Mouse (Mus musculus) bone marrow, adult 2 months (tissue): ENCODE measurements around the gene Dtymk. TPM values are rescaled to one million over a fixed set of nuclear protein-coding genes. Genes with fewer than 3 reads are reported as not detected.

ENCODE experiments used
- H3K27ac ChIP-seq: fragments of 200-500 bp; 2 replicates; pipeline ENCODE4 v1.5.1; 2012; ENCODE audit warnings: low read depth, mild to moderate bottlenecking, control low read depth, inconsistent platforms, low read length; ENCODE audit not compliant: control insufficient read depth, poor library complexity, insufficient read depth
- H3K4me1 ChIP-seq: fragments of 200-500 bp; 2 replicates; pipeline ENCODE4 v1.6.1; 2011; ENCODE audit warnings: low read length; ENCODE audit not compliant: control insufficient read depth, insufficient read depth
- H3K4me3 ChIP-seq: fragments of 200-500 bp; replicated peaks from 2 replicates; pipeline ENCODE3; 2011; ENCODE audit warnings: mild to moderate bottlenecking, low read depth, low read length, control low read depth; ENCODE audit not compliant: control insufficient read depth
- CTCF ChIP-seq: fragments of 200-500 bp; IDR thresholded peaks from 2 replicates; pipeline ENCODE4 v1.5.1; 2011; ENCODE audit warnings: low read length, control low read depth; ENCODE audit not compliant: control insufficient read depth, insufficient read depth
- POLR2A ChIP-seq: fragments of 200-500 bp; IDR thresholded peaks from 2 replicates; pipeline ENCODE4 v1.6.1; 2011; ENCODE audit warnings: low read depth, mild to moderate bottlenecking, control low read depth, low read length, borderline replicate concordance; ENCODE audit not compliant: control insufficient read depth
- WGBS: fragments of 180-500 bp; shearing (Covaris S2); methylation state at CpG from one replicate; pipeline ENCODE4 v1.1.7; 2018; 5-methylcytosine and 5-hydroxymethylcytosine counted together
- polyA plus RNA-seq: library from polyadenylated mRNA; stranded (reverse); fragments of >200 nt; gene quantifications from 2 replicates; pipeline ENCODE4 v1.2.4, GENCODE M21; 2011; ENCODE audit warnings: low replicate concordance; ENCODE audit not compliant: missing spikeins, insufficient read depth, insufficient read length

Dtymk gene
- polyA plus RNA-seq, 1 experiment = 128 TPM

DNA sequence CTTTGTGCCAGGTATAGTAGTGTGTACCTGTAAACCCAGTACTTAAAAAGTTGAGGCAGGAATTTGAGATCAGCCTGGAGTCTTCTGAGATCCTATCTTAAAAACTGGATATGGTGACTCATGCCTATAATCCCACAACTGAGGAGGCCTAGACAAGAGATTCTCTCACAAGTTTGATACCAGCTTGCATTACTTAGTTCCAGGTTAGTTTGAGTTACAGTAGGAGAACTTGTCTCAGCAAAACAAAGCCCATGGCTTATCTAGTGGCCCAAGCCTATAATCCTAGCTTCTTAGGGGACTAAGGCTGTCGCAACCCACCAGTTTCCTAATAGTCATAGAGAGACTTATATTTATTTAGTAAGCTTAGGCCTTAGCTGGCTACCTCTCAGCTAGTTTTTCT, 41.7 kb downstream of the Dtymk start:
- WGBS = 92% methylated on average over 1 of the region's 1 CpGs
- H3K4me1 ChIP-seq = peaks cover 2% of the 10 kb centered on the region; the same call in 1 of the 2 replicates
- no peak overlapping the region for H3K27ac ChIP-seq
- TF ChIP-seq POLR2A (no peak), CTCF (no peak)
- no peak overlapping the region for H3K4me3 ChIP-seq

DNA sequence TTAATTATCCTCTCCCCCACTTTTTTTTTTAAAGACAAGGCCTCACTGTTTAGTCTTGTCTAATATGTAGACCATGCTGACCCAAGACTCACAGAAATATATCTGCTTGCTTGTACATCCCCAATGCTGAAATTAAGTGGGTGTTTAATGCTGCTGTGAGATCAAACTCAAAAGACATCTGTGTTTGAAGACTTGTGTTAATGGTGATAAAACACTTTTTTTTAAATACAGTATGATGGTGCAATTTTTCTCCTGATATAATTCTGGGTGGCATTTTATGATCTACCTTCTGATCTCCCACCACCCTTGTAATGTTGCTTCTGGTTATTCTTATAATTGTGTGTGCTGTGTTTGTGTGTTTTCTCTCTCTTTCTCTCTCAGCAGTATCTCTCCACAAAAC, 45.6 kb downstream of the Dtymk start:
- Histone ChIP-seq H3K27ac (no peak overlapping the region), H3K4me1 (peaks cover 2% of the 10 kb centered on the region; the same call in 1 of the 2 replicates), H3K4me3 (no peak overlapping the region)
- TF ChIP-seq POLR2A (no peak), CTCF (no peak)

DNA sequence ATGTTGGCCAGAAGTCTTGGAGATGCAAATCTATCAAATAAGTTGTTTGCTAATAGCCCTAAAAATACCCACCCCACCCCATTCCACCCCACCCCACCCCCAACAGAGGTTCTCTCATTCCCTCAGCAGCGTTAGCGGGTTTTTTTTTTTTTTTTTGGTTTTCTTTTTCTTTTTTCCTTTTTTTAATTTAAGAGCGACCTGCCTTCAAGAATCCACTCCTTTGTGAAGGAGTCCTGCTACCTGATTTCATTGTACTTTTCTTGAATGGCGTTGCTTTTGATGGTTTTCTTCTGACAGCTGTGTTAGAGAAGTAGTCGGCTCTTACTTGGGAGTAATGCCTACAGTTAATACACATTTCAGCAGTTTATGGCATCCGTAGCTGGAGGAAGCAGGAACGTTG, 46.1 kb downstream of the Dtymk start:
- Histone ChIP-seq H3K4me1 (peaks cover 2% of the 10 kb centered on the region; the same call in 1 of the 2 replicates), H3K27ac (no peak overlapping the region; the same call in 1 of the 2 replicates), H3K4me3 (peak overlapping the region; percentile 60)
- TF ChIP-seq POLR2A (no peak), CTCF (no peak)
- WGBS = 23% methylated on average over 7 of the region's 7 CpGs

DNA sequence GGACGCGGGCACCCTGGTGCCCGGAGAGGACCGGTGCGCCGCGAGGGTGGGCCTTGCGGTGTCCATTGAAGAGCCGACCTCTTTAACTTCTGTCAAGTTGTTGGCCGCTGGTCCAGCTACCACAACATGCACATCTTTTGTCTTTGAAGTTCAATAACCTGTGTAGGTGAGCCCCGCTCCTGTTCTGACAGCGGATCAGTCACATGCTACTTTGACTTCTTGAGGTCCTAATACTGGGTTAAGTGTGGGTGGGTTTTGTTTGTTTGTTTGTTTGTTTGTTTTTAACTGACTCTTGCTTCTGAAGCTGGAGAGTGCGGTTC, 46.5 kb downstream of the Dtymk start:
- peaks cover 2% of the 10 kb centered on the region; the same call in 1 of the 2 replicates for H3K4me1 ChIP-seq
- TF ChIP-seq CTCF (no peak), POLR2A (no peak)
- H3K4me3 ChIP-seq = peak overlapping the region; percentile 97
- WGBS = under 1% methylated on average over 13 of the region's 13 CpGs
- H3K27ac ChIP-seq = peak overlapping the region; percentile 97

DNA sequence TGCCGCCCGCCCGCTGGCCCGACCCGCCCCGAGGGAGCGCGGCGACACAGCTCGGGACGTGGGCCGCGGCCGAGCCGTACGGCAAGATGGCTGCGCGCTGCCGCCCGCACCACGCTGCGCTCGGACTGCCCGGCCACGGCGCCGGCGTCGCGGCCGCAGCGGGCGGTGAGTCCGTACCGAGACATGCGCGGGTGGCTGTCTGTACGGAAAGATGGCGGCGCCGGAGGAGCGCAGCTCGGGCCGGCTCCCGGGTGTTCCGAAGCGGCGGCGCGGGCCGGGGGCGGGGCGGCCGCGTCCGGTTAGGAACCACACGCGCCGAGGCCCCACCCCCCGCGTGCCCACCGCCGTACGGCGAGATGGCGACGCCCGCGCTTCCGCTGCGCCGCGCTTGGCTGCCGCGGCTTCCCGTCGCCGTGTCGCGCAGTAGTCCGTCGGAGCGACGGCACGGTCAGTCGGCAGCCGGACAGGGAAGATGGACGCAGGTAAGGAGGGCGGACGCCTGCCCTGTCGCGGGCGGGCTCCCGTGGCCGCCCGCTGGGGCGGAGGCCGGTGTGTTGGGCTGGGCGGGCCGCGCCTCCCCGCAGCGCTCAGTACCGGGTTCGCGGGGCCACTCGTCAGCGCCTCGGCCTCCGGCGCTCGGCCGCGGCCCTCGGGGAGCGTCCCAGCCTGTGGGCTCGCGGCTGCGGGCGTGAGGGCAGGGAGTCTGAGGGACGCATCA, 47.0 kb downstream of the Dtymk start, which contains the start of gene Thap4:
Thap4 (minus strand) TSS at position 292 of the 718 bp plus-strand sequence.
- Histone ChIP-seq H3K27ac (peak within 1 kb of the TSS; percentile 97), H3K4me1 (peaks cover 2% of the 10 kb centered on the region; the same call in 1 of the 2 replicates), H3K4me3 (peak within 1 kb of the TSS; percentile 97)
- peak; percentile 87; the same call in 1 of the 2 replicates for TF ChIP-seq POLR2A
- no peak for TF ChIP-seq CTCF
- WGBS = under 1% methylated on average over 117 of the region's 121 CpGs

DNA sequence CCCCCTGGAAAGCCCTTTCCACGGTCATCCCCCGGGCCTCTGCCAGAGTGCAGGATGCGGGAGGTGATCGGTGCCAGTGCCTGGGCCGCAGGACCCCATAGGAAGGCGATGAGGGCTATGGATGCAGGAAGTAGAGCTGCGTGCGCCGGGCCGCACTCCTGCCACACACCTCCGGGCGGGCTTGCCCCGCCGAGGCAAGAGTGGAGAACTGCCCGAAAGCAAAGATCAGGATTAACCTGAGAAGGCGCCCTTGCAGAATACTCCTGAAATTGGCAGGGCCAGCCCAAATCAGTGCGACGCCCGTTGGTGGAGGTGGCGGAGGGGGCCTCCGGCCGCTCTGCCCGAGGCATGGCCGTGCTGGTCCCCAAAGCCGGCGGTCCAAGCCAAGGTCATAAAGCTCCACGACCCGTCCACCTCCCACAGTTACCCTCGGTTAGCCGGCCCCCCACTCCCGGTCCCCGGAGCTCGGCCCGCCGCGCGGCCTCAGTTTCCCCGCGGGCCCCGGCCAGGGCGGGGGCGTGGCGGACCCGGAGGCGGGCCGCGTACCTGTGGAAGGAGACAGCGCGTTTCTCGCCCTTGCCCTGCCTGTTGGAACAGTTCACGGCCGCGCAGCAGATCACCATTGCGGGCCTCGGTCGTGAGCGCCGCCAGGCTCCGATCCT, 47.7 kb downstream of the Dtymk start:
- TF ChIP-seq CTCF = no peak
- TF ChIP-seq POLR2A = no peak
- Histone ChIP-seq H3K27ac (peak overlapping the region; percentile 97), H3K4me1 (peaks cover 2% of the 10 kb centered on the region; the same call in 1 of the 2 replicates), H3K4me3 (peak overlapping the region; percentile 97)
- WGBS = under 1% methylated on average over 59 of the region's 59 CpGs

DNA sequence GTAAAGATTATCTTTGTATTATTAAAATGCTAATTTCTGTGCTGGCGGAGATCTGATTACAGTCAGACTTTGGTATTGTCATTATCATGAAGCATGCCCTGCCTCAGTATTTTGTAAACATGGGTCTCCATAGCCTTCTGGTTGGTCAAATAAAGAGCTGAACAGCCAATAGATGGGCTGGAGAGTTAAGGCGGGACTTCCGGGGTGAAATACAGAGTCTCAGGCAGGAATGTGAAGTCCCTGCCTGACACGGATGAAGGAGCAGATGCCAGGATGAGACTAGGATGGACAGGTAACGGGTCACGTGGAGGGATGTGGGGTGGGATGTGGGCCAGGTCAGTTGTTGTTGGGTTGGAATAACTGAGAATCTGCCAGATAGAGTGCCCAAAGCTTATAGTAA, 50.4 kb downstream of the Dtymk start, which contains the start of gene Atg4b:
Atg4b (plus strand) TSS at position 211 of the 400 bp plus-strand sequence.
- Histone ChIP-seq H3K4me1 (peaks cover 1% of the 10 kb centered on the region), H3K27ac (no peak within 1 kb of the TSS), H3K4me3 (no peak within 1 kb of the TSS)
- TF ChIP-seq CTCF = no peak
- no peak for TF ChIP-seq POLR2A
- 89% methylated on average over 6 of the region's 6 CpGs for WGBS

DNA sequence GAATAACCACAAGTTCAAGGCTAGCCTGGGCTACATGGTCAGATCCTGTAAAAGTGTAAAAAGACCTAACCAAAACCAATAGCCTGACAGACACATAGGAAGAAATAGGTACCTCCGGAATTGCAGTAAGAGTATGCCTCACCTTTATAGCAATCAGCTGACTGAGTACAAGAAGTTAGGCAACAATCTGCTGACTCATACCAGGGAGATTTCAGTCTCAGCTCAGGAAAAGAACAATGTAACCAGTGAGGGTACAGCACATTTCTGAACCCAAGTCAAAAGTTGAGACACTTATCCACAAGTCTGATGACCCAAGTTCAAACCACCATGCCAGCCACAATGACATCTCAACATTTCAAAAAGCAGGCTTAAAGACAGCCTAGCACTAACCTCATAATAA, 53.2 kb downstream of the Dtymk start:
- WGBS = 43% methylated on average over 1 of the region's 1 CpGs
- no peak overlapping the region for H3K4me3 ChIP-seq
- peak overlapping the region; percentile 21; the same call in 1 of the 2 replicates for H3K27ac ChIP-seq
- peaks cover 1% of the 10 kb centered on the region for H3K4me1 ChIP-seq
- TF ChIP-seq CTCF (no peak), POLR2A (no peak)
